Mouse (Mus musculus) hindbrain, embryonic 11.5 days (tissue): ENCODE data around the gene Aff1. TPM values are rescaled to one million over a fixed set of nuclear protein-coding genes. Genes with fewer than 3 reads are reported as not detected.

Experiments
- ATAC-seq: fragments of 200-750 bp; cut with Nextera tagmentation; 2 replicates; pipeline ENCODE4 v1.8.0; 2017; ENCODE audit warnings: mild to moderate bottlenecking, moderate TSS enrichment, moderate library complexity; ENCODE audit not compliant: low FRiP score
- DNase-seq: peaks from one replicate; pipeline ENCODE4 v3.0.0-alpha.2; 2015; ENCODE audit warnings: low spot score
- H3K27ac ChIP-seq: fragments of 300-500 bp; sonication (generic); 2 replicates; pipeline ENCODE4 v1.5.1; 2014; ENCODE audit warnings: mild to moderate bottlenecking, low read depth, low read length
- H3K27me3 ChIP-seq: fragments of 300-500 bp; sonication (generic); 2 replicates; pipeline ENCODE4 v1.6.1; 2014; ENCODE audit warnings: mild to moderate bottlenecking, low read length, moderate library complexity, mixed read lengths; ENCODE audit not compliant: control insufficient read depth, insufficient read depth
- H3K36me3 ChIP-seq: fragments of 300-500 bp; sonication (generic); 2 replicates; pipeline ENCODE4 v1.6.1; 2014; ENCODE audit warnings: mild to moderate bottlenecking, low read length, moderate library complexity, mixed read lengths; ENCODE audit not compliant: control insufficient read depth, insufficient read depth
- H3K4me1 ChIP-seq: fragments of 300-500 bp; sonication (generic); replicated peaks from 2 replicates; pipeline ENCODE4 v1.6.1; 2014; ENCODE audit warnings: low read length, mixed read lengths; ENCODE audit not compliant: control insufficient read depth, insufficient read depth
- H3K4me2 ChIP-seq: fragments of 300-500 bp; sonication (generic); replicated peaks from 2 replicates; pipeline ENCODE4 v1.6.1; 2014; ENCODE audit warnings: mild to moderate bottlenecking, low read depth, low read length
- H3K4me3 ChIP-seq: fragments of 300-500 bp; sonication (generic); 2 replicates; pipeline ENCODE4 v1.5.1; 2014; ENCODE audit warnings: low read depth, low read length
- H3K9ac ChIP-seq: fragments of 300-500 bp; sonication (generic); 2 replicates; pipeline ENCODE4 v1.6.1; 2014; ENCODE audit warnings: low read depth, low read length
- H3K9me3 ChIP-seq: fragments of 300-500 bp; sonication (generic); 2 replicates; pipeline ENCODE4 v1.6.1; 2016; ENCODE audit warnings: low read length; ENCODE audit not compliant: control insufficient read depth
- WGBS: fragments of 180-500 bp; shearing (Covaris S2); extraction: QIAGEN DNeasy Blood & Tissue Kit; methylation state at CpG from one replicate; pipeline ENCODE4 v1.1.7; 2014; 5-methylcytosine and 5-hydroxymethylcytosine counted together
- polyA plus RNA-seq: library from polyadenylated mRNA; unstranded; fragments of >200 nt; fragmentation: Nextera tagmentation; extraction: Ambion mirVana; gene quantifications from 2 replicates; pipeline ENCODE4 v1.2.1, GENCODE M21; 2014

Gene Aff1
- polyA plus RNA-seq, 1 experiment from 2014 or later: 7.0 TPM

DNA sequence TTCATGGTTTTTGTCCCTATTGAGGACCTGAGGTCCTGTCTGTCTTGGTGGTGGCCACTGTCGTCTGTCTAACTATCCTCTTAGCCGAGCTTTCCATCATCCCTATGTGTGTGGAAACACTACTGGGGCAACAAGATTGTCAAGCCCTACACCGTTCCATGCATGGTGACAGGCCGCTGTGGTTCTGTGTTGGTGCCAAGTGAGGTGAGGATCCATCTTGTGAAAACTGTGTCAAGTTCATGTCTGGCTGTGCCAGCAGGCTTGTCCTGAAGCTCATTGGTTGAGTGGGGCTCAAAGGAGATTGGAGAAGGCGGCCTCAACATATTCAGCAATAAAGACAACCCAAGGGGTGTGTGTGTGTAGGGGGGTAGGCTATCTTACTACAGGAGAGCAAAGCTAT is 102.9 kb downstream of the Aff1 start:
- Histone ChIP-seq H3K4me3 (no peak overlapping the region), H3K4me2 (no peak overlapping the region), H3K9ac (no peak overlapping the region), H3K36me3 (no peaks in the 10 kb centered on the region), H3K27ac (no peak overlapping the region), H3K4me1 (no peaks in the 10 kb centered on the region), H3K9me3 (no peaks in the 10 kb centered on the region), H3K27me3 (no peaks in the 10 kb centered on the region)
- DNase-seq (no peak), ATAC-seq (no peak)
- WGBS: 89% methylated on average over 5 of the region's 5 CpGs

DNA sequence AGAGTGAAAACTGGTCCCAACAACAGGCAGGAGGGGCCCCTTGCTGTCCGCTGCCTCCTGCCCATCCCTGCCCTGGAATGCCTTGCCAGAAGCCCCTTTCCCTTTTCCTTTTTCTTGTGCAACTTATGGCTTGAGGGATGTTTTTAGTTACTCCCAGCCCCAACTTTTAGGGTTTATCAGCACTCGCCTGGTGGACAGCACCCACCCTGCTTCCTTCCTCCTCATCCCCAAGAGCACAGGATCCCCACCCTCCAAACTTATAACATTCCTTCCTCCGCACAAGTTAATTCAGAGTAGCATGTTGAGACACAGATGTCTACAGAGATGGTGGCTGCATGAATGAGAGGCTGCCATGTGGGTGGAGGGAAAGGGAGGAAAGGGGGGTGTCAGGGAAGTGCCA is 103.9 kb downstream of the Aff1 start:
- Histone ChIP-seq H3K9ac (no peak overlapping the region), H3K4me2 (no peak overlapping the region), H3K27ac (no peak overlapping the region), H3K4me1 (no peaks in the 10 kb centered on the region), H3K36me3 (no peaks in the 10 kb centered on the region), H3K27me3 (no peaks in the 10 kb centered on the region), H3K4me3 (no peak overlapping the region), H3K9me3 (no peaks in the 10 kb centered on the region)
- ATAC-seq (no peak), DNase-seq (no peak)
- 73% methylated on average over 3 of the region's 3 CpGs for WGBS

DNA sequence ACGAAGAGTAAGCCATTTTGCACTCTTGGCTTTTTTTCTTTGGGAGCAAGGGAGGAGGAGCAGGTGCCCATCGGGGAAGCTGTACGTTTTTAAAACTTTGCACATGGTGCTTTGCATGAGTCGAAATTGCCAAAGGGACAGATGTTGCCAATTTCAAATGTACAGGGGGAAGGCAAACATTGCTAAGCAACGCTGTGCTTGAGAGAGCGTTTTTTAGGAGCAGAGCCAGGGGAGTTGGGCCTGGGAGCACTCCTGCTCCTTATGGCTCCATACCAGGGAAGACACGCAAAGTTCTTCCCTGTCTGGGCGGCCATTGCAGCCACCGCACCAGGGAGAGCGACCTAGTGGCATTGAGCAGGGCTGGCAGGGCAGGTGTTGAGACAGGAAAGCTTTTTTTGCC is 105.6 kb downstream of the Aff1 start:
- WGBS: 77% methylated on average over 10 of the region's 10 CpGs
- no peak overlapping the region for H3K4me2 ChIP-seq
- H3K27me3 ChIP-seq: no peaks in the 10 kb centered on the region
- no peak overlapping the region for H3K9ac ChIP-seq
- H3K4me3 ChIP-seq: no peak overlapping the region
- no peaks in the 10 kb centered on the region for H3K9me3 ChIP-seq
- DNase-seq (no peak), ATAC-seq (no peak)
- no peaks in the 10 kb centered on the region for H3K36me3 ChIP-seq
- H3K27ac ChIP-seq: no peak overlapping the region
- H3K4me1 ChIP-seq: no peaks in the 10 kb centered on the region

DNA sequence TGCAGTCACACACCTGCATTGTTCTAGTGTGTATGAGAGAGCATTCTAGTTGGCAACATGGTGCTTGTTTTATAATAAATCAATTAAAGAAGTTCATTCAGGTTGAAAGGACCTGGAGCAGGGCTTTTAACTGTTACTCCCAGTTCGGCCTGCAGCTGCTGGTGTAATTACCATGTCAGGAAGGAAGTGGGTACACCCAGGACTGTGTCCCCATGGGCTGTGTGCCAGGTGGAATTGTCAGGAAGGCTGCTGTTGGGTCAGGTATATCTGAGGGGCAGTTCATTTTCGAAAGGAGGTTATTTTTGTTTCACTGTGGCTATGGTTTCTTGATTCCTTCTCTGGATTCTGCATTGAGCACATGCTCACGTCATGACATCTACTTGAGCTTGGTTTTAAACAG is 107.3 kb downstream of the Aff1 start:
- no peak overlapping the region for H3K4me3 ChIP-seq
- H3K4me2 ChIP-seq: no peak overlapping the region
- ATAC-seq (no peak), DNase-seq (no peak)
- 85% methylated on average over 3 of the region's 3 CpGs for WGBS
- no peaks in the 10 kb centered on the region for H3K36me3 ChIP-seq
- no peak overlapping the region for H3K27ac ChIP-seq
- H3K4me1 ChIP-seq: no peaks in the 10 kb centered on the region
- H3K9me3 ChIP-seq: no peaks in the 10 kb centered on the region
- no peak overlapping the region for H3K9ac ChIP-seq
- H3K27me3 ChIP-seq: no peaks in the 10 kb centered on the region

DNA sequence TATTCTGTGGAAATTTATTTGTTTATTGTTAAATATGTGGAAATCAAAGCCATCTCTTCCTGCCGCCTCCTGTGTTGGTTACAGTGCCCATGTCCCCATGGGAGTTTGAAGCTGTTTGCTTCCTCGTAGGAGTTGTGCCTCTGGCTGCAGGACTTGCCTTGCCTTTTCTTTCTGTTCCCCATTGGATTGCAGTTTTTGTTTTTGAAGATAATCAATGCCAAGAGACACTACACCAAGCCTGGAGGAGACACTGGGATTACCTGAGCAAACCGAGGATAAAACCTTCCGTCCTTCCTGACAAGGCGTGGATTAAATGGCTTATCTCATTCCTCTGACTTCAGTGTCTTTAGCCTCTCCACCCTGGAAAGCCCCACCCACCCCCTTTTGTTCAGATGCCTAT is 107.8 kb downstream of the Aff1 start:
- Histone ChIP-seq H3K4me3 (no peak overlapping the region), H3K9ac (no peak overlapping the region), H3K9me3 (no peaks in the 10 kb centered on the region), H3K27ac (no peak overlapping the region), H3K4me2 (no peak overlapping the region), H3K27me3 (no peaks in the 10 kb centered on the region), H3K36me3 (no peaks in the 10 kb centered on the region), H3K4me1 (no peaks in the 10 kb centered on the region)
- no peak for DNase-seq
- ATAC-seq: no peak
- 76% methylated on average over 5 of the region's 5 CpGs for WGBS

DNA sequence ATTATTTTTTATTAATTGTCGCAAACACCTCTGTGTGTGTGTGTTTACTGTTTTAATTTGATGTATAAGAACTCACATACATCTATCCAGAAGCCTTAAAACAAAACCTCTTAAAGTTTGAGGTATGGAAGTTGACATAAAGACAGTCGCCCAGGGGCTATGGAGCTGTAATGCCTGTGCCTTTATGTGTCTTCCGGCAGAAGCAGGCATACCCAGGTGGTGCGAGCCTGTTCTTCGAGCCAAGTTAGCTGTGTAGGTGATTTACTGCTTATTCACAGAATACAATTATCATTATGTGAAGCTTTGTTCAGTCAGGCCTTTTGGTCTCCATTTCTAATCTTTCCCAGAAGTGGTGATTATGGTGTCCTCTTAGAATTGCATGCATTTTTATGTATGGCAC is 111.2 kb downstream of the Aff1 start:
- ATAC-seq: no peak
- no peak for DNase-seq
- no peak overlapping the region for H3K4me2 ChIP-seq
- no peaks in the 10 kb centered on the region for H3K27me3 ChIP-seq
- 83% methylated on average over 5 of the region's 5 CpGs for WGBS
- no peaks in the 10 kb centered on the region for H3K9me3 ChIP-seq
- no peak overlapping the region for H3K9ac ChIP-seq
- no peak overlapping the region for H3K27ac ChIP-seq
- no peaks in the 10 kb centered on the region for H3K36me3 ChIP-seq
- H3K4me3 ChIP-seq: no peak overlapping the region
- no peaks in the 10 kb centered on the region for H3K4me1 ChIP-seq

DNA sequence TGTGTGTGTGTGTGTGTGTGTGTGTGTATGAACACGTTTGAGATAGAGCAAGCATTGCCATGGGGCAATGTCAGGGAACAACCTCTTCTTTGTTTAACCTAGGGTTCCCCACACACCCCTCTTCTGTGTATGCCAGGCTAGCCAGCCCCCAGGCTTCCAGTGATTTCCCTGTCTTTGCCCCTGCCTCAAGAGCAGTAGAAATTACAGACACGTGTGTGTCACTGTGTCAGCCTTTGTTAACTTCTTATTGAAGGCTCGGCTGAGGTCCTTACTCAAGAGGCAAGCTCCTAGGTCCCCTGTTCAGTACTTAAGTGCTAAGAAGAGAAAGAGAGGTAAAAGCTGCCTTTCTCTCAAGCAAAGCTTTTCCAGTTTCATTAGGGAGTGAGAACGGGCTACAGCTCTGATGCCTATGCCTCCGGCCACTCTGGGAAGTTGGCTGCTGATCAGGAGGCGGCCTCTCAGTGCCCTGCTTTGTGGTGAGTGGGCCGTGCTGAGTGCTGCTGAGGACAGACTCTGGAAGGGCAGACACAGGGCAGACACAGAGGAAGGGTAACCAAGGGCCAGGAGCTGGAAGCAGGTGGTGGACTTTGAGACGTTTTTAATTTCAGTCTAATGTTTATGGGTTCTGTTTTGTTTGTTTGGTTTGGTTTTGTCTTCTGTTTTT is 111.9 kb downstream of the Aff1 start:
- Histone ChIP-seq H3K4me2 (no peak overlapping the region), H3K4me1 (no peaks in the 10 kb centered on the region), H3K36me3 (no peaks in the 10 kb centered on the region), H3K4me3 (no peak overlapping the region), H3K27me3 (no peaks in the 10 kb centered on the region), H3K9ac (no peak overlapping the region), H3K27ac (no peak overlapping the region), H3K9me3 (no peaks in the 10 kb centered on the region)
- peak; percentile 65 for ATAC-seq
- 34% methylated on average over 8 of the region's 8 CpGs for WGBS
- no peak for DNase-seq

DNA sequence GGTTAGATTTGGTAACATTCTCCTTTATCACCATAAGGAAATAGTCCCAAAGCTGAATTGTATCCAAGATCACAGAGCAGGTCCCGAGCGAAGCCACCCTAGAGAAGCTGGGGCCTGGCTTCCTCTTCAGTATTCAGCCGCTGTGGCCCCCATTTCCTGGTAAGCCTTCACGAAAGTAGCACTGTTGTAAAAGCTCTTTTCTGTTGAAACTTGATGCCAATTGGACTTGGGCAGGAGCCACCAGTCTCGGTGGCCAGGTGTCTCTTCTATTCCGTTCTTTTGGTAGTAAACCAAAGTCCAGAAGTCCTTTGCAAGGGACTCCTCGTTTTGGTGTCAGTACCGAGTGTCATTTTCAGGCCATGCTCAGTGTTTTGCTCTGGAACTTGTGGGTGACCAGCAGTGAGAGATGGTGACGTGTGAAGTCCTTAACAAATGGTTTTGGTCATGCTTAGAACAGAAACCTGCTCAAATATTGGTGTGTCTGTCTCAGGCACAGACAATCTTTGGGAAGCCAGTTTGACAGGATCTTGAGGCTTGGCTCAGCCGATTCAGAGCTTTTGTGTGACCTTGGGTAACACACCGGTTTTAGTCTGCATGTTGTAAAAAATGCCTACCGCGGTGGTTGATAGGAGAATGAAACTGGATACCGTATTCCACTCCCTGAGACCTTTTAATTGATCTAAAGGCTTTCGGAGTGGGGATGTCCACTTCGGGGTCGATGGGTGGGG is 114.8 kb downstream of the Aff1 start:
- no peaks in the 10 kb centered on the region for H3K9me3 ChIP-seq
- no peak for DNase-seq
- 81% methylated on average over 17 of the region's 17 CpGs for WGBS
- H3K9ac ChIP-seq: no peak overlapping the region
- H3K4me3 ChIP-seq: no peak overlapping the region
- H3K36me3 ChIP-seq: no peaks in the 10 kb centered on the region
- no peak overlapping the region for H3K4me2 ChIP-seq
- ATAC-seq: no peak
- H3K4me1 ChIP-seq: no peaks in the 10 kb centered on the region
- no peak overlapping the region for H3K27ac ChIP-seq
- no peaks in the 10 kb centered on the region for H3K27me3 ChIP-seq

DNA sequence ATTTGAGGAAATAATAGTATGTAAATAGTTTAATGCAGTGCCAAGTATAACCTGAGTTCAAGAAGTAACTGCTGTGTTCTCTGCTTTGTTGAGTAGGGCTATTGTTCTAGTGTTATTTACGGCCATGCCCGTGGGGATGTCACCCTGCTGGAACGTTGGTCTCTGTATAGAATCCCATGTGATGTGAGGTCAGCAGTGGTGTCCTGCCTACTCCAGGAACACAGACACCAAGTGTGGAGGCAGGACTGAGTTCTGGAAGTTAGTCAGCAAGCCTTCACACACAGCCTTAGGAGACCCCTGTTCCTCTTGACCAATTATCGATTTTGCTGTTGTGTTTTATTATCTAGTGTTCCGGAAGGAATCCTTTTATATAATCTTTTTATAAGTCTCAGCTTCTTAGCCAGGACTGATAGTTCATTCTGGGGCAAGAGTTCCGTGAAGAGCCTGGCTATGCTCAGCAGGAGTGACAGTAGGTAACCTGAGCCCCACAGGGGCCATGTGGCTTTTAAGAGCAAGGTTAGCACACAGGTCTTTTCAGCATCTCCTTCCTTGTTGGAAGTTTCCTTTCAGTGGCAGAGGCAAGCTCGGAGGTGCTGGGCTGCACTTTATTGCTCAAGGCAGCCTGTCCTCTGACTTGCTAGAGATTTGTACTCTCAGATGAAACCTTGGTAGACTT is 115.6 kb downstream of the Aff1 start:
- Histone ChIP-seq H3K4me1 (no peaks in the 10 kb centered on the region), H3K27me3 (no peaks in the 10 kb centered on the region), H3K36me3 (no peaks in the 10 kb centered on the region), H3K4me2 (no peak overlapping the region), H3K27ac (no peak overlapping the region), H3K9me3 (no peaks in the 10 kb centered on the region), H3K4me3 (no peak overlapping the region), H3K9ac (no peak overlapping the region)
- ATAC-seq (no peak), DNase-seq (no peak)
- 53% methylated on average over 7 of the region's 7 CpGs for WGBS
